Mouse (Mus musculus) heart, embryonic 11.5 days (tissue): Measurements from ENCODE around the gene Nppa. TPM values are rescaled to one million over a fixed set of nuclear protein-coding genes. Genes with fewer than 3 reads are reported as not detected.
"Not testable (repeated sequence)": the region's sequence is repeated elsewhere in the genome, so short reads cannot be mapped to it uniquely, and the experiment has no call there.

ENCODE experiments used
- ATAC-seq: fragments of 200-750 bp; cut with Nextera tagmentation; replicated peaks from 2 replicates; pipeline ENCODE4 v1.8.0; 2017; ENCODE audit warnings: moderate library complexity; ENCODE audit not compliant: insufficient number of reproducible peaks, low FRiP score, low TSS enrichment
- H3K27ac ChIP-seq: fragments of 300-500 bp; sonication (generic); 2 replicates; pipeline ENCODE4 v1.5.1; 2014; ENCODE audit warnings: mild to moderate bottlenecking, low read depth, low read length
- H3K27me3 ChIP-seq: fragments of 300-500 bp; sonication (generic); 2 replicates; pipeline ENCODE4 v1.6.1; 2014; ENCODE audit warnings: mild to moderate bottlenecking, low read length, mixed read lengths; ENCODE audit not compliant: control insufficient read depth, insufficient read depth
- H3K36me3 ChIP-seq: fragments of 300-500 bp; sonication (generic); 2 replicates; pipeline ENCODE4 v1.6.1; 2014; ENCODE audit warnings: mild to moderate bottlenecking, low read length, moderate library complexity, mixed read lengths; ENCODE audit not compliant: control insufficient read depth, insufficient read depth
- H3K4me1 ChIP-seq: fragments of 300-500 bp; sonication (generic); 2 replicates; pipeline ENCODE4 v1.6.1; 2014; ENCODE audit warnings: low read length; ENCODE audit not compliant: control insufficient read depth, insufficient read depth
- H3K4me2 ChIP-seq: fragments of 300-500 bp; sonication (generic); 2 replicates; pipeline ENCODE4 v1.6.1; 2014; ENCODE audit warnings: mild to moderate bottlenecking, moderate library complexity
- H3K4me3 ChIP-seq: fragments of 300-500 bp; sonication (generic); 2 replicates; pipeline ENCODE4 v1.5.1; 2014; ENCODE audit warnings: low read depth, low read length
- H3K9ac ChIP-seq: fragments of 300-500 bp; sonication (generic); 2 replicates; pipeline ENCODE4 v1.6.1; 2014; ENCODE audit warnings: mild to moderate bottlenecking, low read depth, low read length, moderate library complexity
- H3K9me3 ChIP-seq: fragments of 300-500 bp; sonication (generic); replicated peaks from 2 replicates; pipeline ENCODE4 v1.6.1; 2016; ENCODE audit warnings: low read length; ENCODE audit not compliant: control insufficient read depth
- WGBS: fragments of 180-500 bp; shearing (Covaris S2); extraction: QIAGEN DNeasy Blood & Tissue Kit; methylation state at CpG from one replicate; pipeline ENCODE4 v1.1.7; 2014; ENCODE audit not compliant: insufficient replicate concordance; 5-methylcytosine and 5-hydroxymethylcytosine counted together
- polyA plus RNA-seq: library from polyadenylated mRNA; unstranded; fragments of >200 nt; fragmentation: Nextera tagmentation; extraction: Ambion mirVana; gene quantifications from 2 replicates; pipeline ENCODE4 v1.2.1, GENCODE M21; 2014

Gene Nppa
- polyA plus RNA-seq, 1 experiment from 2014 or later = 5,496 TPM

GRCm38 (mm10) chr4:148039254-148040028 lies 38.9 kb downstream of the Nppa start:
- Histone ChIP-seq H3K9me3 (no peaks in the 10 kb centered on the region), H3K27me3 (no peaks in the 10 kb centered on the region), H3K4me3 (peak overlapping the region; percentile 69), H3K4me2 (peak overlapping the region; percentile 91), H3K27ac (peak overlapping the region; percentile 75), H3K36me3 (peaks cover 9% of the 10 kb centered on the region), H3K9ac (peak overlapping the region; percentile 77), H3K4me1 (peaks cover 33% of the 10 kb centered on the region)
- ATAC-seq = 0 out of 2 replicates have a peak, but pooled peaks have one; percentile 5
- WGBS = 19% methylated on average over 19 of the region's 19 CpGs

DNA sequence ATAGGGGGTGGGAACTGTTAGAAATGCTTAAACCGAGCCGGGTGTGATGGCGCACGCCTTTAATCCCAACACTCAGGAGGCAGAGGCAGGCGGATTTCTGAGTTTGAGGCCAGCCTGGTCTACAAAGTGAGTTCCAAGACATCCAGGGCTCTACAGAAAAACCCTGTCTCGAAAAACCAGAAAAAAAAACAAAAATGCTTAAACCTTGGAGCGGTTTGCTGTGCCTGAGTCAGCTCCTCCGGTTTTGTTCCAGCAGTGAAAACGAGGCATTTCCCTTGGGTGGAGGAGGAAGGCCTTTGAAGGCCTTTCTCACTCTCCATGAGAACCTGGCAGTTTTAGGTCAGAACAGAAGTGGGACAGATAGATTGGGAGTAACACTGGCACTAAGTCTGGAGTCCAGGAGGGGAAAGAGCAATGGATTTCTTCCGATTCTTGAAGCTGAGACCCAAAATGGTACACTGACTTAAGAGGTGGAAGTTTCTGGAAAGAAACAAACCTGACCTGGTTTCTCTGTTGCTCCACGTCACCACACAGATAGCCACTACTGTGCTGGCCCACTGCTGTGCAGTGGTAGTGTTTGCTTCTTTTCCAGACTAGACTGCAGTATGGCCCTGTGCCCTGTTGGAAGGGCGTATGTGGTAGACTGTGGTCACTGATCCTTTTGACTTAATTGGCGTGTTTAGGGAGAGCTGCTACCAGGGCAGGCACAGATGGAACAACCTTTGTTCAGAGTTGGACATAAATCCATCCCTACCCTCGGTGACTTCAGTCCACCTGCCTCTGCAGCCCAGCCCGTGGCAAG lies 39.7 kb downstream of the Nppa start:
- H3K36me3 ChIP-seq = peaks cover 9% of the 10 kb centered on the region
- peak overlapping the region; percentile 69 for H3K4me3 ChIP-seq
- peak overlapping the region; percentile 75 for H3K27ac ChIP-seq
- peak overlapping the region; percentile 77 for H3K9ac ChIP-seq
- WGBS = 55% methylated on average over 15 of the region's 15 CpGs
- peak overlapping the region; percentile 91 for H3K4me2 ChIP-seq
- ATAC-seq = no peak
- no peaks in the 10 kb centered on the region for H3K9me3 ChIP-seq
- H3K27me3 ChIP-seq = no peaks in the 10 kb centered on the region
- H3K4me1 ChIP-seq = peaks cover 33% of the 10 kb centered on the region

- H3K4me1 ChIP-seq = peaks cover 33% of the 10 kb centered on the region
- WGBS = under 1% methylated on average over 19 of the region's 19 CpGs
- H3K27me3 ChIP-seq = no peaks in the 10 kb centered on the region
- peak overlapping the region; percentile 91 for H3K4me2 ChIP-seq
- ATAC-seq = peak; percentile 56
- H3K9ac ChIP-seq = peak overlapping the region; percentile 74
- H3K9me3 ChIP-seq = no peaks in the 10 kb centered on the region
- H3K4me3 ChIP-seq = peak overlapping the region; percentile 69
- peak overlapping the region; percentile 75 for H3K27ac ChIP-seq
- peaks cover 9% of the 10 kb centered on the region for H3K36me3 ChIP-seq
Measured at GRCm38 (mm10) chr4:148040933-148041610, 40.5 kb downstream of the Nppa start.

- H3K4me1 ChIP-seq = peaks cover 33% of the 10 kb centered on the region
- ATAC-seq = no peak
- whole genome bisulfite sequencing = 1% methylated on average over 16 of the region's 16 CpGs
- H3K27me3 ChIP-seq = no peaks in the 10 kb centered on the region
- peak overlapping the region; percentile 75 for H3K27ac ChIP-seq
- H3K4me2 ChIP-seq = peak overlapping the region; percentile 91
- H3K9me3 ChIP-seq = no peaks in the 10 kb centered on the region
- peak overlapping the region; percentile 74 for H3K9ac ChIP-seq
- peaks cover 9% of the 10 kb centered on the region for H3K36me3 ChIP-seq
- H3K4me3 ChIP-seq = peak overlapping the region; percentile 69
Measured at GRCm38 (mm10) chr4:148041611-148042191, 41.2 kb downstream of the Nppa start.

DNA sequence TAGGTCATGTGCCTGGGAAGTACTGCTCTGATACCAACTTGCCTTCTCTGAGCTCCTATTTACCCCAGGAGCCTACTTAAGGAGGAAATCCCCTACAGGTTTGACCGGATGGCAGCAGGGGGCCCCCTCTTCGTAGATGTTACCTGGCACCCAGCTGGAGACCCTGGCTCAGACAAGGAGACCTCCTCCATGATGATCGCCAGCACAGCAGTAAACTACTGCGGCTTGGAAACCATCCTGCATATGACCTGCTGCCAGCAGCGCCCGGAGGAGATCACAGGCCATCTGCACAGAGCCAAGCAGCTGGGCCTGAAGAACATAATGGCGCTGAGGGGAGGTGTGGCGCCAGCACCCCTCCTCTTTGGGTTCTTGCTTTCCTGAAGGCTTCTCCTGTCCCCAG lies 42.8 kb downstream of the Nppa start:
- not testable (repeated sequence) for H3K27me3 ChIP-seq, ATAC-seq, H3K9me3 ChIP-seq, H3K4me3 ChIP-seq, H3K27ac ChIP-seq, H3K9ac ChIP-seq
- 76% methylated on average over 6 of the region's 8 CpGs for WGBS
- Histone ChIP-seq H3K36me3 (peaks cover 16% of the 10 kb centered on the region), H3K4me2 (peak overlapping the region; percentile 2; the same call in 1 of the 2 replicates), H3K4me1 (peaks cover 28% of the 10 kb centered on the region)

DNA sequence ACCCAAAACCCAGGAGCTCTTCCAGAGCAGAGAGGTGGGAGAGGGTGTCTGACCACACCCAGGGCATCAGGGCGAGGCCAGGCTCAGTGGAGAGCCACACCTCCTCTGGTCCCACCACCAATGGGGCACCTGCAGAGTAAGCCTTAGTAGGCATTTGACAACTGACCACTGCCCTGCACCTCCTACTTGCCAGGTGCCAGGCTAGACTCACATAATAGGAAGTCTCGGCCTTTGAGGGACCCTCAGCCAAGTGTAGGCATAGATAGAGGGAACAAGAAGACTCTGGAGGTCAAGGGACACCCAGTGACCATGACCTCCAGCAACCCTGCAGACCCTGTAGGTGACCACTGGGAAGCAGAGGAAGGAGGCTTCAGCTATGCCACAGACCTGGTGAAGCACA lies 43.6 kb downstream of the Nppa start:
- H3K27ac ChIP-seq = no peak overlapping the region
- H3K36me3 ChIP-seq = peaks cover 17% of the 10 kb centered on the region
- H3K9me3 ChIP-seq = no peaks in the 10 kb centered on the region
- 0 out of 2 replicates have a peak overlapping the region, but pooled peaks have one; percentile 15 for H3K4me3 ChIP-seq
- H3K4me1 ChIP-seq = peaks cover 28% of the 10 kb centered on the region
- no peak overlapping the region for H3K9ac ChIP-seq
- peak overlapping the region; percentile 49 for H3K4me2 ChIP-seq
- ATAC-seq = 0 out of 2 replicates have a peak, but pooled peaks have one; percentile 36
- no peaks in the 10 kb centered on the region for H3K27me3 ChIP-seq
- WGBS = 91% methylated on average over 2 of the region's 2 CpGs

DNA sequence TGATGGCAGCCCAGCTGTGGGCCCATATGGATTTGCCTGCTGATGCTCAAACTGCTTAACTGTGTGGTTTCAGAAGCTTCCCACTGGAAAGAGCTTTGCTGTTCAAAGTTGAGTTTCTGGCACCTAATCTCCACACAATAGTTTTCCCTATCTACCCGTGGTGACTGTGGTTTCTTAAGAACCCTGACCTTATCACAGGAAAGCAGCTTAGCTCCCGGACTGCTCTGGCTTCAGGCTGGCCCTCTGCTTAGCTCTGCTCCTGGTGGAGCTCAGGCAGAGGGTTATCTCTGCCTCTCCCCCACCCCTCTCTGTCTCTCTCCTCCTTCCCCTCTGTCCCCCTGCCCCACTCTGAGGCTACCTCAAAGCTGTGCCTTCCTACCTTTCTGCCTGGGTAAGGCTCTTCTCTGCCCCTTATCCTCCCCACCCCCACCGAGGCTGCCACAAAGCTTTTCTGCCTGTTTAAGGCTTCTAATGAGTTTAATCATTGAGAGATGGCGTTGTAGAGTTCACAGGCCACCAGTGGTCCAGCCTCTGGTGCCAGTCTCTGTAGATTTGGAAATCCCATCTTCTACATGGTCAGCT lies 46.0 kb downstream of the Nppa start:
- Histone ChIP-seq H3K4me3 (peak overlapping the region; percentile 1; the same call in 1 of the 2 replicates), H3K27ac (peak overlapping the region; percentile 82), H3K27me3 (no peaks in the 10 kb centered on the region), H3K4me2 (peak overlapping the region; percentile 39), H3K9me3 (no peaks in the 10 kb centered on the region), H3K36me3 (peaks cover 24% of the 10 kb centered on the region), H3K9ac (0 out of 2 replicates have a peak overlapping the region, but pooled peaks have one; percentile 43), H3K4me1 (peaks cover 13% of the 10 kb centered on the region)
- WGBS = 36% methylated on average over 4 of the region's 4 CpGs
- peak; percentile 87 for ATAC-seq
